Mouse (Mus musculus) mouse embryonic stem cell (cell line): ENCODE data around the gene Nol11.
"Not testable (repeated sequence)": the region's sequence is repeated elsewhere in the genome, so short reads cannot be mapped to it uniquely, and the experiment has no call there.

Experiments used
- in situ Hi-C, 2 experiments: fragments of 300-500 bp; cut with MboI; formaldehyde crosslinking; loops; 1 replicate in 1 of 2; 3 replicates in 1 of 2; pipeline ENCODE4 v1.14.3; 2019 to 2020; ENCODE audit warnings: low sequenced_read_pairs in 2 of 2, low pct_unique_long_range_greater_than_20kb in 1 of 2, mixed read lengths in 1 of 2; ENCODE audit not compliant: unreplicated experiment in 1 of 2

Nol11 gene

DNA sequence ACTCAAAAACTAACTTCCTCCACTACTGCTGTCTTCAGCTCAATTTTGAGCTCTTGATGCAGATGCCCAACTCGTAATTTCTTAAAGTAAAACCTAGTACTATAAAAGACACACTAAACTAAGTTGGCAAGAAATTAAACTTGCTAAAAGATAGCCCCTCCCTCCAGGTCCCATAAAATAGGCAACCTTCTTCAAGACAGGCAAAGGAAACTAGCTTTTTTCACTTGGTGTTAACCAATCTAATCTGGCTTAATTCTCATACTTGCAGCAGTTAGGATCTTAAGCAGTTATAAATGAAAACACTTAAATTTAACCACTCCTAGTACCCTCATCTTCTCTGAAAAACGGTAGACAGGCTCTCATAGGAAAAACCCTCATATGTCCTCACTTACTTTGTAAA lies 59.5 kb downstream of the Nol11 start:
- in situ Hi-C loops, result no loop called here

DNA sequence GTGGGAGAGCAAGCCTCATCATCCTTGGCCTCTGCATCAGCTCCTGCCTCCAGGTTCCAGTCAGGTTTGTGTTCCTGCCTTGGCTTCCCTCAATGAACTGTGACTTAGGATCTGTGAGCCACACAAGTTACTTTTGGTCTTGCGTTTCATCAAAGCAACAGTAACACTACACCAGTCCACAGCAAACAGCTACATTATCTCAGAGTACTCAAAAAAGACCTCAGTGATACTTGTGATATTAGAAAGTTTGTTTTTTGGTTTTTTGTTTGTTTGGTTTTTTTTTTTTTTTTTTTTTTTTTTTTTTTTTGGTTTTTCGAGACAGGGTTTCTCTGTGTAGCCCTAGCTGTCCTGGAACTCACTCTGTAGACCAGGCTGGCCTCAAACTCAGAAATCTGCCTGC lies 62.5 kb downstream of the Nol11 start:
- in situ Hi-C loops, result not testable (repeated sequence)

DNA sequence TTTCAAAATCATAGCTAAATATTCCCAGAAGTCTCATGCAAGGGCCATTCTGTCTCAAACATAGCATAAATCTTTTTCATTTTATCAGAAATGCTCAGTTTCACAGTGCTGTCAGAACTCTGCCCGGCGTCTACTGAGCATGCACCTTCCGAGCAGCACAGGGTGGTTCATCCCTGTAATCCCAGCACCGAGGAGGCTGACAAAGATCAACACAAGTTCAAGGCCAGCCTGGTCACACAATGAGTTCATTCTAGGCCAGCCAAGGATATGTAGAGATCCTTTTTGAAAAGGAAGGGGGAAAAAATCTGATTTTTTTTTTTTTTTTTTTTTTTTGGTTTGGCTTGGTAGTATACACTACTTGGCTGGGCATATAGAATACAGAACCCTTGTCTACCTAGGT lies 64.2 kb downstream of the Nol11 start:
- in situ Hi-C loops, result no loop called here

DNA sequence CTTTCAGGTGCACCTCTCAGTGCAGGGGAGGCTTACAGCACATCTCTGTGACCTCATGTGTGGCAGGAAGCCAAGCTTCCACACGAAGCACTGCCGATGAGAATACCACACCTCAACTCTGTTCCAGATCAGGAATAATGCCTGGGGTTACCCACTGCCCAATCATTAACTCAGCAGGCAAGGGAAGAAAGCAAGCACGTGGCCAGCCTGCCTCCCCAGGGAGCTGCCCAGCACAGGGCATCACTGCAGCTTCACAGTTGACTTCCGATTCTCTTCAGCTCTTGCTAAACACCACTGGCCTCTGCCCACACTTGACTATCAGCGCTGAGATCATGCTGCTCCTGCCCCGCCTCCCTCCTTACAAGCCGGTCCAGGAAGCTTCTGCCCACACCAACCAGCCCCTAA lies 64.9 kb downstream of the Nol11 start:
- in situ Hi-C loops, result no loop called here

DNA sequence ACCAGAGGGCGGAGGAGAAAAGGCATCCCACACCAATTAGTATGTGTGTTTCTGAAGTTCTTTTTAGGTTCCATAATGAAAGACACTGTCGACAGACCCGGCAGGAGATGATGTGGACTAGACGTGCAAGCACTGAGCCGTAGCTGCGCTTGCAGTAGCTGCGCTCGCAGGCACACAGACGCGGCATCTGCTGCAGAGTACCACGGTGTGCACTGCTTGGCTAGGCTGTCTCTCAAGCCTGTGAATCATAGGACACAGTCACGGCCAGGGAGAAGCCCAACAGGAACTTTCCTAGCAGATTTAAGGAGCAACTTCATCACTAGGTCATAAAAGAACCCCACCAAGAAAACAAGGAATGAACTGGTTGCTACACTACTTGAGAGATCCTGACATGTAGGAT lies 71.4 kb downstream of the Nol11 start:
- in situ Hi-C loops, result no loop called here
